In genomic region chr3:94953764-94954616, GRCm38 (mm10) we compare ENCODE assay signal across 8 mouse cellular contexts. TPM values are rescaled to one million over a fixed set of nuclear protein-coding genes. Genes with fewer than 3 reads are reported as not detected.
DNase-seq lines count a peak whose midpoint lies in the region; ATAC-seq lines count a peak whose summit lies in the region.

Gene Rfx5 (plus strand): TSS chr3:94954075.

- peak within 1 kb of the TSS; percentile 83 for H3K4me3 ChIP-seq in lung, embryonic 16.5 days (ENCODE audit: low read length)

- peak; percentile 100 for DNase-seq in MEL-GATA-1-ER (ENCODE audit: extremely low read depth, low read depth)
- DNase-seq in cerebellum, adult 8-10 months, result peak; percentile 92
- peak; percentile 98 for DNase-seq in forelimb bud, embryonic 11.5 days (ENCODE audit: low read depth, low spot score)
- peak; percentile 93 for DNase-seq in layer of hippocampus, adult 9-10 months (ENCODE audit: low spot score)
- DNase-seq in ovary, postnatal 10 days (ENCODE audit: low spot score), result peak; percentile 77
- peak; percentile 89 for DNase-seq in thymus, postnatal 10 days (ENCODE audit: low spot score in 2 of 2)

- no peaks in the 10 kb centered on the region for H3K27me3 ChIP-seq in lung, embryonic 16.5 days (ENCODE audit: control insufficient read depth, insufficient read depth, low read depth, low read length)

- peak within 1 kb of the TSS; percentile 97 for H3K27ac ChIP-seq in lung, embryonic 16.5 days (ENCODE audit: low read length)

- peaks cover 18% of the 10 kb centered on the region for H3K4me1 ChIP-seq in lung, embryonic 16.5 days (replicated peaks; ENCODE audit: control insufficient read depth, insufficient read depth, low read length)

- under 1% methylated on average over 50 of the region's 50 CpGs for WGBS in lung, embryonic 16.5 days

- peak within 1 kb of the TSS; percentile 89 for H3K9ac ChIP-seq in lung, embryonic 16.5 days (ENCODE audit: low read length)

- H3K36me3 ChIP-seq in lung, embryonic 16.5 days (ENCODE audit: control insufficient read depth, insufficient read depth, low read length), result peaks cover 32% of the 10 kb centered on the region

- ATAC-seq in hematopoietic stem cell, adult 5-6 weeks (replicated peaks in 1 of 2; ENCODE audit: insufficient read depth in 1 of 2, low FRiP score in 2 of 2, low TSS enrichment in 1 of 2, low read depth in 1 of 2, poor library complexity in 2 of 2, severe bottlenecking in 2 of 2), result peak; percentile 92 to 94
- ATAC-seq in lung, embryonic 16.5 days (ENCODE audit: low read depth), result peak; percentile 97

- H3K9me3 ChIP-seq in lung, embryonic 16.5 days (ENCODE audit: control insufficient read depth, low read length), result no peaks in the 10 kb centered on the region

- peak within 1 kb of the TSS; percentile 60 for H3K4me2 ChIP-seq in lung, embryonic 16.5 days (ENCODE audit: low read depth, low read length)

RNA-seq across cellular contexts. Expression of gene Rfx5, which starts in this region (rescaled TPM):
- total RNA-seq in hematopoietic stem cell, adult 5-6 weeks (2017), result 28.1 and 39.0 TPM in 2 replicates
- 8.9 and 10.0 TPM in 2 replicates for polyA plus RNA-seq in lung, embryonic 16.5 days (2015; fragmentation: Nextera tagmentation; extraction: Ambion mirVana)

Comparison
In these comparisons a context has a peak if more than half of its experiments do, and no peak if none do; other contexts are left out.
1. Peak in every context shown above with its lines: DNase-seq, ATAC-seq, H3K4me3 ChIP-seq and H3K27ac ChIP-seq.